Mouse (Mus musculus) cerebellum, adult 2 months (tissue): ENCODE measurements around the gene Grik4. TPM values are rescaled to one million over a fixed set of nuclear protein-coding genes. Genes with fewer than 3 reads are reported as not detected.

Experiments used
- DNase-seq, 2 experiments: peaks; one replicate each; pipeline ENCODE4 v3.0.0; 2021
- H3K27ac ChIP-seq: fragments of 200-500 bp; 2 replicates; pipeline ENCODE4 v1.5.1; 2012; ENCODE audit warnings: low read length, control low read depth, inconsistent platforms; ENCODE audit not compliant: insufficient read depth
- H3K27me3 ChIP-seq: fragments of 200-500 bp; 2 replicates; pipeline ENCODE4 v1.6.1; 2012; ENCODE audit warnings: inconsistent platforms, mild to moderate bottlenecking, low read length, moderate library complexity; ENCODE audit not compliant: control insufficient read depth, insufficient read depth
- H3K4me1 ChIP-seq: fragments of 200-500 bp; 2 replicates; pipeline ENCODE4 v1.6.1; 2011; ENCODE audit warnings: low read length; ENCODE audit not compliant: control insufficient read depth, insufficient read depth
- H3K4me3 ChIP-seq: fragments of 200-500 bp; replicated peaks from 2 replicates; pipeline ENCODE3; 2011; ENCODE audit warnings: mild to moderate bottlenecking, low read depth, low read length, control low read depth; ENCODE audit not compliant: insufficient read depth
- CTCF ChIP-seq: fragments of 200-500 bp; IDR thresholded peaks from 2 replicates; pipeline ENCODE4 v1.5.1; 2011; ENCODE audit warnings: low read depth, mild to moderate bottlenecking, control low read depth, low read length, moderate library complexity, borderline replicate concordance; ENCODE audit not compliant: insufficient read depth
- POLR2A ChIP-seq: fragments of 200-500 bp; IDR thresholded peaks from 2 replicates; pipeline ENCODE4 v1.6.1; 2011; ENCODE audit warnings: low read length, control low read depth, borderline replicate concordance; ENCODE audit not compliant: insufficient read depth
- WGBS: fragments of 180-500 bp; shearing (Covaris S2); methylation state at CpG from one replicate; pipeline ENCODE4 v1.1.7; 2018; 5-methylcytosine and 5-hydroxymethylcytosine counted together
- polyA plus RNA-seq: library from polyadenylated mRNA; depleted of rRNA; stranded (reverse); fragments of >200 nt; gene quantifications from 2 replicates; pipeline ENCODE4 v1.2.3, GENCODE M21; 2012

Gene Grik4
- polyA plus RNA-seq, 1 experiment = 10.5 TPM

GRCm38 (mm10) chr9:42745982-42746381, 198.3 kb downstream of the Grik4 start:
- H3K4me1 ChIP-seq = 0 out of 2 replicates have a peak, but pooled peaks cover 2% of the 10 kb centered on the region
- no peak for TF ChIP-seq CTCF
- TF ChIP-seq POLR2A = no peak
- H3K27me3 ChIP-seq = no peaks in the 10 kb centered on the region
- 38% methylated on average over 8 of the region's 8 CpGs for WGBS
- DNase-seq = no peak
- H3K27ac ChIP-seq = no peak overlapping the region
- H3K4me3 ChIP-seq = no peak overlapping the region

GRCm38 (mm10) chr9:42742385-42742784, 201.9 kb downstream of the Grik4 start:
- 0 out of 2 replicates have a peak, but pooled peaks cover 2% of the 10 kb centered on the region for H3K4me1 ChIP-seq
- TF ChIP-seq CTCF = no peak
- no peak for TF ChIP-seq POLR2A
- 79% methylated on average over 5 of the region's 5 CpGs for WGBS

GRCm38 (mm10) chr9:42736697-42737335, 207.5 kb downstream of the Grik4 start:
- H3K27me3 ChIP-seq = no peaks in the 10 kb centered on the region
- no peak for DNase-seq
- 50% methylated on average over 7 of the region's 7 CpGs for WGBS
- H3K27ac ChIP-seq = no peak overlapping the region
- H3K4me1 ChIP-seq = no peaks in the 10 kb centered on the region
- no peak overlapping the region for H3K4me3 ChIP-seq
- no peak for TF ChIP-seq CTCF
- no peak for TF ChIP-seq POLR2A

More at GRCm38 (mm10) chr9:42742385-42742784, 201.9 kb downstream of the Grik4 start:
- Histone ChIP-seq H3K4me3 (no peak overlapping the region), H3K27ac (no peak overlapping the region), H3K27me3 (no peaks in the 10 kb centered on the region)
- DNase-seq = no peak

- Histone ChIP-seq H3K27ac (no peak overlapping the region), H3K4me1 (no peaks in the 10 kb centered on the region), H3K27me3 (no peaks in the 10 kb centered on the region), H3K4me3 (no peak overlapping the region)
- 24% methylated on average over 5 of the region's 5 CpGs for WGBS
- DNase-seq = no peak
- TF ChIP-seq CTCF (no peak), POLR2A (no peak)
These were observed 209.2 kb downstream of the Grik4 start for GRCm38 (mm10) chr9:42735086-42735485.

- 80% methylated on average over 9 of the region's 9 CpGs for WGBS
- Histone ChIP-seq H3K4me1 (no peaks in the 10 kb centered on the region), H3K27me3 (no peaks in the 10 kb centered on the region), H3K27ac (no peak overlapping the region), H3K4me3 (no peak overlapping the region)
- TF ChIP-seq CTCF (no peak), POLR2A (no peak)
- DNase-seq = no peak
These were observed 211.5 kb downstream of the Grik4 start for GRCm38 (mm10) chr9:42732731-42733318.

GRCm38 (mm10) chr9:42728472-42728871, 215.8 kb downstream of the Grik4 start:
- no peak overlapping the region for H3K27ac ChIP-seq
- DNase-seq = no peak
- no peaks in the 10 kb centered on the region; the same call in 1 of the 2 replicates for H3K27me3 ChIP-seq
- H3K4me3 ChIP-seq = no peak overlapping the region
- 26% methylated on average over 6 of the region's 6 CpGs for WGBS
- no peak for TF ChIP-seq POLR2A
- H3K4me1 ChIP-seq = no peaks in the 10 kb centered on the region

GRCm38 (mm10) chr9:42727661-42728060, 216.6 kb downstream of the Grik4 start:
- Histone ChIP-seq H3K27me3 (no peaks in the 10 kb centered on the region; the same call in 1 of the 2 replicates), H3K27ac (no peak overlapping the region), H3K4me1 (no peaks in the 10 kb centered on the region), H3K4me3 (no peak overlapping the region)
- no peak for DNase-seq
- no peak for TF ChIP-seq POLR2A
- no peak for TF ChIP-seq CTCF
- 93% methylated on average over 6 of the region's 6 CpGs for WGBS

GRCm38 (mm10) chr9:42727186-42727585, 217.1 kb downstream of the Grik4 start:
- 91% methylated on average over 5 of the region's 5 CpGs for WGBS
- Histone ChIP-seq H3K4me3 (no peak overlapping the region), H3K4me1 (no peaks in the 10 kb centered on the region), H3K27me3 (no peaks in the 10 kb centered on the region; the same call in 1 of the 2 replicates), H3K27ac (no peak overlapping the region)
- DNase-seq = no peak
- no peak for TF ChIP-seq CTCF
